Mouse (Mus musculus) intestine, postnatal 0 days (tissue): ENCODE results near the gene Aco2. TPM values are rescaled to one million over a fixed set of nuclear protein-coding genes. Genes with fewer than 3 reads are reported as not detected.
A peak's percentile ranks its signal among the peaks of the same experiment; 100 is the strongest.

Experiments used
- ATAC-seq: fragments of 200-750 bp; cut with Nextera tagmentation; 2 replicates; pipeline ENCODE4 v1.8.0; 2017; ENCODE audit warnings: mild to moderate bottlenecking, moderate TSS enrichment, moderate library complexity
- H3K27ac ChIP-seq: fragments of 300-500 bp; sonication (generic); 2 replicates; pipeline ENCODE4 v1.5.1; 2014; ENCODE audit warnings: mild to moderate bottlenecking, low read depth, low read length, moderate library complexity
- H3K27me3 ChIP-seq: fragments of 300-500 bp; sonication (generic); replicated peaks from 2 replicates; pipeline ENCODE4 v1.6.1; 2014; ENCODE audit warnings: low read length, mixed read lengths; ENCODE audit not compliant: control insufficient read depth, insufficient read depth
- H3K36me3 ChIP-seq: fragments of 300-500 bp; sonication (generic); 2 replicates; pipeline ENCODE4 v1.6.1; 2014; ENCODE audit warnings: mild to moderate bottlenecking, moderate library complexity; ENCODE audit not compliant: control insufficient read depth, insufficient read depth
- H3K4me1 ChIP-seq: fragments of 300-500 bp; sonication (generic); replicated peaks from 2 replicates; pipeline ENCODE4 v1.6.1; 2014; ENCODE audit warnings: antibody characterized with exemption, low read length, mixed read lengths; ENCODE audit not compliant: control insufficient read depth, insufficient read depth
- H3K4me2 ChIP-seq: fragments of 300-500 bp; sonication (generic); replicated peaks from 2 replicates; pipeline ENCODE4 v1.6.1; 2014; ENCODE audit warnings: low read depth, mild to moderate bottlenecking, moderate library complexity
- H3K4me3 ChIP-seq: fragments of 300-500 bp; sonication (generic); 2 replicates; pipeline ENCODE4 v1.5.1; 2014; ENCODE audit warnings: low read depth, low read length
- H3K9ac ChIP-seq: fragments of 300-500 bp; sonication (generic); 2 replicates; pipeline ENCODE4 v1.6.1; 2014; ENCODE audit warnings: mild to moderate bottlenecking, low read depth, low read length
- H3K9me3 ChIP-seq: fragments of 300-500 bp; sonication (generic); 2 replicates; pipeline ENCODE4 v1.6.1; 2016; ENCODE audit warnings: mixed run types; ENCODE audit not compliant: control insufficient read depth
- CTCF ChIP-seq: sonication (generic); IDR thresholded peaks from 2 replicates; pipeline ENCODE4 v1.5.1; 2016; ENCODE audit warnings: low read depth, mild to moderate bottlenecking, control low read depth, antibody characterized with exemption, moderate library complexity
- WGBS: fragments of 180-500 bp; shearing (Covaris S2); extraction: QIAGEN DNeasy Blood & Tissue Kit; methylation state at CpG from one replicate; pipeline ENCODE4 v1.1.7; 2014; 5-methylcytosine and 5-hydroxymethylcytosine counted together
- polyA plus RNA-seq: library from polyadenylated mRNA; unstranded; fragments of >200 nt; fragmentation: Nextera tagmentation; extraction: Ambion mirVana; gene quantifications from 2 replicates; pipeline ENCODE4 v1.2.1, GENCODE M21; 2015

Gene Aco2
- polyA plus RNA-seq, 1 experiment from 2014 or later, result 209 TPM

- peak overlapping the region; percentile 65 for H3K4me2 ChIP-seq
- 0 out of 2 replicates have a peak, but pooled peaks cover 8% of the 10 kb centered on the region for H3K36me3 ChIP-seq
- no peaks in the 10 kb centered on the region for H3K27me3 ChIP-seq
- 2% methylated on average over 14 of the region's 14 CpGs for WGBS
- peak overlapping the region; percentile 84 for H3K4me3 ChIP-seq
- H3K9ac ChIP-seq, result peak overlapping the region; percentile 82
- no peaks in the 10 kb centered on the region for H3K9me3 ChIP-seq
- H3K4me1 ChIP-seq, result 0 out of 2 replicates have a peak, but pooled peaks cover 4% of the 10 kb centered on the region
- peak overlapping the region; percentile 67 for H3K27ac ChIP-seq
- no peak for ATAC-seq
- no peak for TF ChIP-seq CTCF
These were observed 15.0 kb upstream of the Aco2 start for GRCm38 (mm10) chr15:81856938-81857723.

- Histone ChIP-seq H3K4me1 (0 out of 2 replicates have a peak, but pooled peaks cover 4% of the 10 kb centered on the region), H3K27me3 (no peaks in the 10 kb centered on the region), H3K4me2 (peak overlapping the region; percentile 65), H3K4me3 (peak overlapping the region; percentile 84), H3K36me3 (0 out of 2 replicates have a peak, but pooled peaks cover 3% of the 10 kb centered on the region), H3K9ac (peak overlapping the region; percentile 82), H3K9me3 (no peaks in the 10 kb centered on the region), H3K27ac (peak overlapping the region; percentile 92)
- WGBS, result 0% methylated on average over 33 of the region's 33 CpGs
- ATAC-seq, result no peak
- no peak for TF ChIP-seq CTCF
These were observed 14.4 kb upstream of the Aco2 start for GRCm38 (mm10) chr15:81857724-81858116.

GRCm38 (mm10) chr15:81858138-81858516 lies 14.0 kb upstream of the Aco2 start:
- ATAC-seq, result peak; percentile 40
- no peak; the same call in 1 of the 2 replicates for TF ChIP-seq CTCF
- Histone ChIP-seq H3K4me1 (0 out of 2 replicates have a peak, but pooled peaks cover 4% of the 10 kb centered on the region), H3K27me3 (no peaks in the 10 kb centered on the region), H3K4me3 (peak overlapping the region; percentile 84), H3K36me3 (no peaks in the 10 kb centered on the region), H3K4me2 (peak overlapping the region; percentile 65), H3K9me3 (no peaks in the 10 kb centered on the region), H3K9ac (peak overlapping the region; percentile 82), H3K27ac (peak overlapping the region; percentile 92)
- WGBS, result under 1% methylated on average over 23 of the region's 23 CpGs

- H3K9me3 ChIP-seq, result no peaks in the 10 kb centered on the region
- H3K27ac ChIP-seq, result peak within 1 kb of the TSS; percentile 92
- 0 out of 2 replicates have a peak, but pooled peaks cover 4% of the 10 kb centered on the region for H3K4me1 ChIP-seq
- H3K4me3 ChIP-seq, result peak within 1 kb of the TSS; percentile 84
- under 1% methylated on average over 44 of the region's 44 CpGs for WGBS
- peaks cover 2% of the 10 kb centered on the region; the same call in 1 of the 2 replicates for H3K36me3 ChIP-seq
- peak within 1 kb of the TSS; percentile 82 for H3K9ac ChIP-seq
- ATAC-seq, result peak; percentile 6
- peak; percentile 35; the same call in 1 of the 2 replicates for TF ChIP-seq CTCF
- H3K27me3 ChIP-seq, result no peaks in the 10 kb centered on the region
- H3K4me2 ChIP-seq, result peak within 1 kb of the TSS; percentile 65
These were observed 13.4 kb upstream of the Aco2 start, which contains the start of gene Tob2 for GRCm38 (mm10) chr15:81858517-81859329. Gene Tob2 (minus strand): TSS chr15:81858796.

GRCm38 (mm10) chr15:81859330-81860255 lies 12.5 kb upstream of the Aco2 start:
- H3K27ac ChIP-seq, result peak overlapping the region; percentile 92
- TF ChIP-seq CTCF, result no peak
- ATAC-seq, result peak; percentile 65
- H3K4me3 ChIP-seq, result peak overlapping the region; percentile 84
- peak overlapping the region; percentile 65 for H3K4me2 ChIP-seq
- no peaks in the 10 kb centered on the region for H3K9me3 ChIP-seq
- WGBS, result 1% methylated on average over 39 of the region's 39 CpGs
- H3K4me1 ChIP-seq, result 0 out of 2 replicates have a peak, but pooled peaks cover 4% of the 10 kb centered on the region
- peak overlapping the region; percentile 82 for H3K9ac ChIP-seq
- no peaks in the 10 kb centered on the region for H3K27me3 ChIP-seq
- H3K36me3 ChIP-seq, result peaks cover 11% of the 10 kb centered on the region; the same call in 1 of the 2 replicates
